Mouse (Mus musculus): ENCODE results near the gene Cntnap2. TPM values are rescaled to one million over a fixed set of nuclear protein-coding genes. Genes with fewer than 3 reads are reported as not detected.
A peak's percentile ranks its signal among the peaks of the same experiment; 100 is the strongest.
"Not testable (repeated sequence)": the region's sequence is repeated elsewhere in the genome, so short reads cannot be mapped to it uniquely, and the experiment has no call there.

Gene Cntnap2
- polyA plus RNA-seq, 1 experiment from 2014 or later: 48.2 TPM

DNA sequence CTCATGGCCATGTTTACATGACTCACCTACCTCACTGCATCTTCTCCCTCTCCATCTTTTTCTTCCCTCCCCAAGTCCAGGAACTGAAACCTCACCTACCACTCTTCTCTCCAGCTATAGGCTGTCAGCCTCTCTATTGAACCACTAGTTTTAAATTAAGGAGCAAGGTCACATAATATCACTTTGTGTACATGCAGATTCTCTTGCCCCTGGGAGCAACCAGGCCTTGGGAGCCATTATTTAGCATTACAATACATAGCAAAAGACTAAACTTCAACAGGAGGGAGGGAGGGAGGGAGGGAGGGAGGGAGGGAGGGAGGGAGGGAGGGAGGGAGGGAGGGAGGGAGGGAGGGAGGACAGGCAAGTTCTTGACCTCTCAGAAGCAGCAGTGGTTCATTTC lies 2155.6 kb downstream of the Cntnap2 start:
- Histone ChIP-seq H3K4me3 (ENCODE audit: low read length) (no peak overlapping the region), H3K27me3 (replicated peaks; ENCODE audit: control insufficient read depth, insufficient read depth, low read length) (no peaks in the 10 kb centered on the region), H3K9me3 (ENCODE audit: control insufficient read depth, low read length) (no peaks in the 10 kb centered on the region), H3K27ac (ENCODE audit: low read depth, low read length) (no peak overlapping the region), H3K9ac (ENCODE audit: low read depth, low read length) (no peak overlapping the region), H3K4me2 (ENCODE audit: low read length) (no peak overlapping the region), H3K36me3 (ENCODE audit: control insufficient read depth, insufficient read depth, low read length) (no peaks in the 10 kb centered on the region), H3K4me1 (ENCODE audit: control insufficient read depth, insufficient read depth, low read depth, low read length) (no peaks in the 10 kb centered on the region)
- no peak for ATAC-seq

DNA sequence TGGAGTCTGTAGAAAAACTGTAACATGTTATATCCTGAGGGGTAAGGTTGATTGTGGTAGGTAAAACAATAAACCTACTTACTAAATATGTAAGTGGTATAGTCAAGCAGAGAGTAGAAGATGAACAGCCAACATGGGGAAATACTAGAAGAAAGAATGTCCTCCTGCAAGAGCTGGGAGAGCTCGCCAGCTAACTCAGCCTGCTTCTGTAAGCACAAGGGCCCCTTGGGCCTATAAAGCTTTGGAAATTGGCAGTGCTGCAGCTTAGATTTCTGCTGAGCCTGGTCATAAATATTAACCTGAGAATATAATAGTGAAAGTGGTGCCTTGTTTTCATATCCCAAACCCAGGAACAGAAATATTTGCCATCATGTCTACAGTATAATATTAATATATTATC lies 2164.4 kb downstream of the Cntnap2 start:
- H3K9me3 ChIP-seq (ENCODE audit: control insufficient read depth, low read length); H3K9ac ChIP-seq (ENCODE audit: low read depth, low read length); H3K36me3 ChIP-seq (ENCODE audit: control insufficient read depth, insufficient read depth, low read length); H3K4me2 ChIP-seq (ENCODE audit: low read length); H3K4me1 ChIP-seq (ENCODE audit: control insufficient read depth, insufficient read depth, low read depth, low read length); H3K27ac ChIP-seq (ENCODE audit: low read depth, low read length); ATAC-seq; H3K27me3 ChIP-seq (replicated peaks; ENCODE audit: control insufficient read depth, insufficient read depth, low read length); H3K4me3 ChIP-seq (ENCODE audit: low read length): not testable (repeated sequence)
- WGBS: 57% methylated on average over 1 of the region's 1 CpGs

DNA sequence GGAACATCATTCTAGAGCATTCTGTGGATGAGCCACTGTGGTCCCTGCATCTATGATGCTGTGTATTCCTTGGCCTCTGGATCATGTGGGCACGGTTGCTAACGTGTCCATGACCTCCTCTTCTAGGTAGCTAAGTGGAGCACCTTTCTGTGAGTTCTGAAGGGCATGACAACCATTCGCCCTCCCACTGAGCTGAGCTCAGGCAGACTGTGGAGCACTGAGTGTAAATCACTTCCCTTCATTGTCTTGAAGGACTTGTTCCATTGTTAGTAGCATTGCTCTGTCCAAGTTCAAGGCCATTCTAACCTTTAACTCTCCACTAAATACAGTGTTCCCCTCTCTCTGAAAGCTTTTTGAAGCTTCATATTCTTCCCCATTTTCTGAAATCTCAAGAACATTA lies 2166.2 kb downstream of the Cntnap2 start:
- ATAC-seq; H3K4me2 ChIP-seq (ENCODE audit: low read length); H3K27ac ChIP-seq (ENCODE audit: low read depth, low read length); H3K9me3 ChIP-seq (ENCODE audit: control insufficient read depth, low read length); H3K4me1 ChIP-seq (ENCODE audit: control insufficient read depth, insufficient read depth, low read depth, low read length); H3K9ac ChIP-seq (ENCODE audit: low read depth, low read length); H3K27me3 ChIP-seq (replicated peaks; ENCODE audit: control insufficient read depth, insufficient read depth, low read length); H3K4me3 ChIP-seq (ENCODE audit: low read length); H3K36me3 ChIP-seq (ENCODE audit: control insufficient read depth, insufficient read depth, low read length): not testable (repeated sequence)
- 80% methylated on average over 3 of the region's 3 CpGs for WGBS

DNA sequence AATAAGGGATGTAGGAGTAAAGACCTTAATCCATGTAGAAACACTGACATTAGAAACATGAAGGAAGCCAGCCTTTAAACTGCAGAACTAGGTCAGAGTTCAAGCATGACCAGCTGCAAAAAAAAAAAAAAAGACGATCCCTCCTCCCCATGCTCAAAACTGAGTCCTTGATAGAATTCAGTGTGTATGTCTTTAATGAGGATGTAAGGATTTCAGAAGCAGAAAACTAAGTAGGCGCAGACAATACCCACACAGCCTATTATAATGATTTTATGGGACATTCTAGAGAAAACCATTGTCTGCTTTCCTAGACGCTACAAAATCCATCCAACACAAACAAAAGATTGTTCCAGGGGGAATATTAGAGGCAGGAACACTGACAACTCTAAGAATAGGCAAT lies 2168.4 kb downstream of the Cntnap2 start:
- Histone ChIP-seq H3K9ac (ENCODE audit: low read depth, low read length) (no peak overlapping the region), H3K4me1 (ENCODE audit: control insufficient read depth, insufficient read depth, low read depth, low read length) (no peaks in the 10 kb centered on the region), H3K36me3 (ENCODE audit: control insufficient read depth, insufficient read depth, low read length) (no peaks in the 10 kb centered on the region), H3K27ac (ENCODE audit: low read depth, low read length) (no peak overlapping the region), H3K9me3 (ENCODE audit: control insufficient read depth, low read length) (no peaks in the 10 kb centered on the region), H3K4me3 (ENCODE audit: low read length) (no peak overlapping the region), H3K27me3 (replicated peaks; ENCODE audit: control insufficient read depth, insufficient read depth, low read length) (no peaks in the 10 kb centered on the region), H3K4me2 (ENCODE audit: low read length) (no peak overlapping the region)
- ATAC-seq: no peak
- 26% methylated on average over 3 of the region's 3 CpGs for WGBS

DNA sequence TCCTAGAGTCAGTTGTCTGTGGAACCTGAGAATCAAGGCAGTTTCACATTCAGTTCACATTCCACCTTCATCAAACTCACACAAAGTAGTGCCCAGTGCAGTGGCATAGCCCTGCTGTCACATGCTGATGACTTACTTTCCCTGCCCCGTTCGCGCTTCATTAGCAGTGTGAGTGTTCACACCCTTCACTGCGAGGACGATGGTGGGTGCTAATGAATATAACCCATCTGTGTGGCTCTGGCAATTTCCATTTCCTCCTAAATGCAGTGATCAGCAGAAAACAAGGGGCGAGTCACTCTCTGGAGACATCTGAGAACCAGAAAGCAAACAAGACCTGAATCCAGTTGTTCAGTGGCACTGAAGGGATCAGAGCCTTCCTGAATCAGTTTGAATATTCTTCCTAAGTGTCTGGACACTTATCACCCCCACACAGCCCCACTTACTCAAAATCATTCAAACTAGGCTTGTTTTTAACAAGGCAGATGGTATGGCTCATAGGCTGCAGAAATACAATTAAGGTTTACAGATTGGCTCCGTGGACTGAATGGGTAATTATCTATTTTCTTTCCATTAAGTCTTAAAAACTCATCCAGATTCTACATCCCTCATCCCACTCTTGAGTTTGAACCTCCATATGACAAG lies 2169.6 kb downstream of the Cntnap2 start:
- ATAC-seq: peak; percentile 61
- Histone ChIP-seq H3K9ac (ENCODE audit: low read depth, low read length) (no peak overlapping the region), H3K27ac (ENCODE audit: low read depth, low read length) (no peak overlapping the region)

DNA sequence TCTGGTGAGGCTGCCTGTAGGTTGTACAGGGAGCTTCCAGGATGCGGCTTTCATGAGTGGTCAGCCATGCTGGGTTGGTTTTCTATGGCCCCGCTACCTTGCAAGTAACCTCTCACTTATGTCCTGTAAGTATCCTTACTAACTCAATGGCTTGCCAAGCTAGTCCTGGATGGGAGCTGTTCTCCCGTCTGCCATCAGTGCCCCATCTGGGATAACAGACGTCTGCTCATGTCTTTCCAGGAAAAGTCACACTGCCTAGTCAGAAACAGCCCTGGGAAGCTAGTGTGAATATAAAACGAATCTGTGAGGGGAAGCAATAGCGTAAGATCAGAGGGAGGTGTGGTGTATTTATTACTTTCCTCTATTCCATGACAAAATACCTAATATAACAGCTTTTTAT lies 2172.4 kb downstream of the Cntnap2 start:
- Histone ChIP-seq H3K27me3 (replicated peaks; ENCODE audit: control insufficient read depth, insufficient read depth, low read length) (no peaks in the 10 kb centered on the region), H3K4me3 (ENCODE audit: low read length) (no peak overlapping the region), H3K9me3 (ENCODE audit: control insufficient read depth, low read length) (no peaks in the 10 kb centered on the region), H3K9ac (ENCODE audit: low read depth, low read length) (no peak overlapping the region), H3K36me3 (ENCODE audit: control insufficient read depth, insufficient read depth, low read length) (no peaks in the 10 kb centered on the region), H3K27ac (ENCODE audit: low read depth, low read length) (no peak overlapping the region), H3K4me2 (ENCODE audit: low read length) (no peak overlapping the region), H3K4me1 (ENCODE audit: control insufficient read depth, insufficient read depth, low read depth, low read length) (no peaks in the 10 kb centered on the region)
- WGBS: 68% methylated on average over 6 of the region's 6 CpGs
- ATAC-seq: no peak

More for the DNA sequence above, 2169.6 kb downstream of the Cntnap2 start:
- Histone ChIP-seq H3K4me1 (ENCODE audit: control insufficient read depth, insufficient read depth, low read depth, low read length) (no peaks in the 10 kb centered on the region), H3K9me3 (ENCODE audit: control insufficient read depth, low read length) (no peaks in the 10 kb centered on the region), H3K4me3 (ENCODE audit: low read length) (no peak overlapping the region), H3K36me3 (ENCODE audit: control insufficient read depth, insufficient read depth, low read length) (no peaks in the 10 kb centered on the region), H3K4me2 (ENCODE audit: low read length) (no peak overlapping the region), H3K27me3 (replicated peaks; ENCODE audit: control insufficient read depth, insufficient read depth, low read length) (no peaks in the 10 kb centered on the region)
- WGBS: 29% methylated on average over 7 of the region's 7 CpGs

DNA sequence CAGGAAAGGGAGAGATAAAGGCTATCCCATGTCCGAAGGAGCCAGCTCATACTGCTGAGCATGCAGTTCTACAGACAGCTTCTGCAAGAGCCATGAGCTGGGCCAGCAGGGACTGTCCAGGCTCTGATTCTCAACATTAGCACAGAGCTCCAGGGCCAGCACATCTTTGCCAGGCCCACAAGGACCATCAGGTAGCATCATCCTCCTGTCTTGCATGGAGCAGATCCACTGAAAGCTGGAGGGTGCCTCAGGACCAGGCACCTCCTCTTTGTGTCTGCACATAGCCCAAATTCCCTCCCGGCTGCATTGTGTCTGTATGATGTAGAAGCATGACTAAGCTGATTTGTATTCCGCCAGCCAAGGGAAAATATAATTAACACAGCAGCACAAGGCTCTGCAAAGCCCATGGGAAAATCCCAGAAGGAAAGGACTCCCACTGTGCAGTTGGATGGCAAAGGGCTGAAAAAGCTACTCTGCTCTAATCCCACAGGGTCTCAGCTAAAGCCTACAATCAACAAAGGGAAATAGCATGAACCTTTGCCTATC lies 2180.3 kb downstream of the Cntnap2 start:
- H3K9ac ChIP-seq (ENCODE audit: low read depth, low read length): no peak overlapping the region; the same call in 1 of the 2 replicates

DNA sequence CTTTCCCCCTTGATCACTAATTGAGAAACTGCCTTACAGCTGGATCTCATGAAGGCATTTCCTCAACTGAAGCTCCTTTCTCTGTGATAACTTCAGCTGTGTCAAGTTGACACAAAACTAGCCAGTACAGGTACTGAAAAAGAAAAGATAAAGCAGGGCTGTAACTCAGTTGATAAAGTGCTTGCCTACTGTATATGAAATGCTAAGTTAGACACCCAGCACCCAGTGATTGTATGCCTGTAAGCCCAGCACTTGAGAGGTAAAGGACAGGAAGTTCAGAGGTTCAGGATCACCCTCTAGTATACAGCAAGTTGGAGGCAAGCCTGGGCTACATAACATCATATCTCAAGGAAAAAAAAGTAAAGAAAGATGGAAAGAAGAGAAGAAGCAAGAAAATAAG lies 2182.2 kb downstream of the Cntnap2 start:
- H3K9ac ChIP-seq (ENCODE audit: low read depth, low read length): no peak overlapping the region
- no peak overlapping the region for H3K4me2 ChIP-seq (ENCODE audit: low read length)
- H3K4me3 ChIP-seq (ENCODE audit: low read length): no peak overlapping the region
- H3K27ac ChIP-seq (ENCODE audit: low read depth, low read length): no peak overlapping the region
- no peaks in the 10 kb centered on the region for H3K27me3 ChIP-seq (replicated peaks; ENCODE audit: control insufficient read depth, insufficient read depth, low read length)
- H3K36me3 ChIP-seq (ENCODE audit: control insufficient read depth, insufficient read depth, low read length): no peaks in the 10 kb centered on the region
- H3K9me3 ChIP-seq (ENCODE audit: control insufficient read depth, low read length): no peaks in the 10 kb centered on the region
- H3K4me1 ChIP-seq (ENCODE audit: control insufficient read depth, insufficient read depth, low read depth, low read length): peaks cover 20% of the 10 kb centered on the region
- ATAC-seq: no peak

More for the DNA sequence above, 2180.3 kb downstream of the Cntnap2 start:
- Histone ChIP-seq H3K27ac (ENCODE audit: low read depth, low read length) (peak overlapping the region; percentile 53), H3K36me3 (ENCODE audit: control insufficient read depth, insufficient read depth, low read length) (no peaks in the 10 kb centered on the region), H3K4me3 (ENCODE audit: low read length) (no peak overlapping the region), H3K4me2 (ENCODE audit: low read length) (no peak overlapping the region), H3K4me1 (ENCODE audit: control insufficient read depth, insufficient read depth, low read depth, low read length) (peaks cover 10% of the 10 kb centered on the region; the same call in 1 of the 2 replicates), H3K9me3 (ENCODE audit: control insufficient read depth, low read length) (no peaks in the 10 kb centered on the region), H3K27me3 (replicated peaks; ENCODE audit: control insufficient read depth, insufficient read depth, low read length) (no peaks in the 10 kb centered on the region)
- peak; percentile 68 for ATAC-seq
- WGBS: 9% methylated on average over 3 of the region's 3 CpGs

DNA sequence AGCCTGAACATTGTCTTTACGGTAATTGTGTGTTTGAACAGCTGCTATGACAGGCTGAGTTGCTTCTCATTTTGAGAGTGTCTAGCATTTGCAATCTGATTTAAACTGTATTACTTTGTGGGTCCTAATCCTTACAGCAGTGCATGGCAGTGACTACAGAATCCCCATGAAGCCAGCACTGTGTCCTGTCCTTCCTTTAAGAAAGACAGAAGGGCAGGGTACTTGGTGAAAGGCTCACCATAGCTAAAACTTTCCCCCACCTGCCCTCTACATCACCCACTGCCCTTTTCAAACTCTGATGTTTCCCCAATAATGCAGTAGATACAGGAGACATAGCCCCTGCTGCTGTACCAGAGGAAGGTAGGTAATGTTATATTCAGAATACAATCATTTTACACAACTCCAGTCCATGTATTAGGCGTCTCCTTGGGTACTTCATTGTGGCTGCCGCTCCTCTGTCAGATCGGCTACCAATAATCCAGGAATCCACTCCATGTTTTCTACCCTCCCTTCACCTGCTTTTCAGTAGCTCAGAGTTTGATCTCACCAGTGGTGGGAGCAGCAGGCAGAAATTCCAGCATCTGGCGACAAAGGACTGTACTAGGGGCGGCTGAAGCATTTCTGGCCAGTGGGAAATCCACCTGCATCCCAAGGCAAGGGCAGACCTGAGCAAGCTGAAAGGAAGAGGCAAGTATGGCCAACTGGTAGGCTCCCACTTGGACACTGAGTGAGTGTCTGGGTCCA lies 2184.9 kb downstream of the Cntnap2 start:
- peak overlapping the region; percentile 50 for H3K4me2 ChIP-seq (ENCODE audit: low read length)
- H3K9me3 ChIP-seq (ENCODE audit: control insufficient read depth, low read length): no peaks in the 10 kb centered on the region
- peak overlapping the region; percentile 61 for H3K27ac ChIP-seq (ENCODE audit: low read depth, low read length)
- WGBS: 15% methylated on average over 6 of the region's 6 CpGs
- no peaks in the 10 kb centered on the region for H3K27me3 ChIP-seq (replicated peaks; ENCODE audit: control insufficient read depth, insufficient read depth, low read length)
- peak overlapping the region; percentile 39 for H3K4me3 ChIP-seq (ENCODE audit: low read length)
- H3K9ac ChIP-seq (ENCODE audit: low read depth, low read length): peak overlapping the region; percentile 56
- peaks cover 20% of the 10 kb centered on the region for H3K4me1 ChIP-seq (ENCODE audit: control insufficient read depth, insufficient read depth, low read depth, low read length)
- H3K36me3 ChIP-seq (ENCODE audit: control insufficient read depth, insufficient read depth, low read length): no peaks in the 10 kb centered on the region
- ATAC-seq: peak; percentile 93

All from hindbrain, embryonic 16.5 days (tissue).